Mouse (Mus musculus) ovary, postnatal 10 days (tissue): ENCODE results near the gene Kcnn1.
A peak's percentile ranks its signal among the peaks of the same experiment; 100 is the strongest.

Experiments
- DNase-seq: peaks from one replicate; pipeline ENCODE4 v3.0.0; 2022; ENCODE audit warnings: low spot score

The Kcnn1 gene

DNA sequence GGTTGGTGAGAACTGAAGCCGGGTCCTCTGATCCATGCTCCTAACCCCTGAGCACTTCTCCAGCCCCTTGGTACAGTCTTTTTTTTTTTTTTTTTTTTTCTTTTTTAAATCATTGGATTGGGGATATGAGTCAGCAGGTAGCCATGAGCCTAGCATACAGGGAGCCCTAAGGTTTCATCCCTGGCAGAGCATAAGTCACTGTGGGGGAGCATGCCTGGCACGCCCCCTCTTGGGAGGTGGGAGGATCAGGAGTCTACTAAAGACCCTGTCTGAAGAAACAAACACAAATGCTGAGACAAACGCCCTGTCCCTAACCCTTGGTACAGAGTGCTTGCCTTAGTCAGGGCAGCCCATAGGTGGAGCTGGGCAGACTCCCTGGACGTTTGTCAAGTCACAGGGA, 51.0 kb downstream of the Kcnn1 start:
- DNase-seq, result no peak

DNA sequence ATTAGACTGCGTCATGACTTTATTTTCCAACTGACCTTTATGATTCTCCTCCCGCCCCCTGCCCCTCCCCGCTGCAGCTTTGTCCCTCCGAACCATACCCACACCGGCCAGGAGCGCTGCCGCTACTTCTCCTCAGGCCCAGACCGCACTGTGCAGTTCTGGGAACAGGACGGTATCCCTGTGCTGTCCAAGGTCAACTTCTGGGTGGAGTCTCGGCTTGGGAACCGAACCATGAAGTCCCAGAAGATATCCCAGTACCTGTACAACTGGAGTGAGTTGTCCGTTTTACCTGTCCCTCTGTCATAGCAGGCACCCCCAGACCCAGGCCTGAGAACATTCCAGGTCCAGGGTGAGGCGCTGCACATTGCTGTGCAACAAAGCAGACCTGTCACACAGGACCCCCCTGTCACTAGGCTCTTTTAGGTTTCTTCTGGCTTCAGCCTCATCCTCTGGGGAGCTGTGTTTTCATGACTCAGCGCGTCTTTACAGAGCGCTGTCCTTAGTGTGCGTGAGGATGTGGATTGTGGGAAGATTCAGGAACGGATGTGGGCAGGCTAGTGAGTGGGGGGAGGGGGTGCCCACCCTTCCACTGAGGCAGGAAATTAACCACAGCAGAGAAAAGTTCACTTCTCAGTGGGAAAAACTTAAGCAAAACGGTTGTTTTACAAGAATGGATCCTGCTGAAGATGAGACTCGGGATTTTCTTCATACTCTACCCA, 51.9 kb downstream of the Kcnn1 start:
- DNase-seq, result no peak

DNA sequence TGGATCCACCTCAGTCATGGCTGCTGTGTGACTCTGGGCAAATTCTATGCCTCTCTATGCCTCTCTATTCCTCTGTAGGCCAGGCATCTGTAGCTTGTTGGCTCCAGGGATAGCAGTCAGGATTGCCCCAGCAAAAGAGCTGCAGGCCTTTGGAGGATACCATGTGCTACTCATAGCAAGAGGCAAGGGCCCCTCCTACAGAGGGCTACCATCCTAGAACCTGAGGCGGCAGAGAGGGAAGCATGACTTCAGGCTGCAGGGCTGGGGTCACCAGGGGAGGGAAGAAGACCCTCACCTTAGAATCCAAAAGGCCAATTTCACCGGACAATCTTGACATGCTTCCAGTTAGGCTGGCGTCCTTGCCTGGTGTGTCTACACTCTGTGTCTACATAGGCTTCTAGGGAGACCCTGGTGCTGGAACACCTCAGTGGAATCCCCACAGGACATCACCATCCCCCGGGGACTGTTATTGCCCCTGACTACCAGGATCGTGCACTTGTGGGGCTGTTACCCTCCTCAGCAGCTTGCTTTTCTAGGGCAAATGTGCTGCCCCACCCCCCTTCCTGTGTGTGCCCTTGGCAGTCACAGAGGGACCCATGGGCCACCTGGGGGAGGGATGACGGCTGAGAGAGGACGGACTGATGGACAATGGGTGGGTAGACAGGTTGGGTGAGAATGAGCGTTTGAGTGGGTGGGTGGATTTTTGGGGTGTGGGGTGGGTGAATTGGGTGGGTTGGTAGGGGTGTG, 53.9 kb downstream of the Kcnn1 start:
- DNase-seq, result no peak

DNA sequence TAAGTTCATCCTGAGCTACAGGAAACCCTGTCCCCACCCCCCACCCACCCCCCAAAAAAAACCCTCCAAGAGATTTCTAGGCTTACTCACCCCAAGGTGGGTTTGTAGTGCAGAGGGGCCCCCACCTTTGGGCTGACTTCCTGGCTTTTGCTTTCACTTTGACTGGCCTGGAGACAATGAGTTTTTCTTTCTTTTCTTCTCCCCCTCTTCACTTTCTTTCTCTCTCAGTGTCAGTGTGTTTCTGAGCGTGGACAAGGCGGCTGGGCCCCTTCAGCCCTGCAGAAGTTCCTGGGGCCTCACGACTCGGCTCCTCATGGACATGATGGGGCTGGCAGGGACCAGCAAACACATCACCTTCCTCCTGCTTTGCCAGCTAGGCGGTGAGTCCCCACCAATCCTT, 54.8 kb downstream of the Kcnn1 start, which contains the start of gene Il12rb1:
TSS of gene Il12rb1 (plus strand) at position 211 of the 400 bp plus-strand sequence.
- no peak for DNase-seq

DNA sequence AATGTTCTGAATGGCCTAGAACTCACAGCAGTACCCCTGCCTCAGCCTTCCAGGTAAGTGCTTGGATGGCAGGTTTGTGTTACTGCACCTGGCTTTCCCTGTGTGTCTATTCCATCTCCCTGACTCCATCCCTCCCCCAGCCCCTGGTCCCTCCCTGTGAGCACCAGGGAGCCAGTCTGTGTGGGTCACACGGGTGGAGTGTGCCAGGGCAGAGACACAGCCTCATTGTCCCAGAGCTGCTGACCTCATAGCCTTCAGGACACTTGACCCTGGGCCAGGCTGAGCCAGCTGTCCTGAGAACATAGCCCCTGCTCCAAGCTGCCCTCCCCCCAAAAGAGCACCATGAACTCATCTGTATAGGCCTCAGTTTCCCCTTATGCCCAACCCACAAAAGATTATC, 55.8 kb downstream of the Kcnn1 start:
- no peak for DNase-seq

DNA sequence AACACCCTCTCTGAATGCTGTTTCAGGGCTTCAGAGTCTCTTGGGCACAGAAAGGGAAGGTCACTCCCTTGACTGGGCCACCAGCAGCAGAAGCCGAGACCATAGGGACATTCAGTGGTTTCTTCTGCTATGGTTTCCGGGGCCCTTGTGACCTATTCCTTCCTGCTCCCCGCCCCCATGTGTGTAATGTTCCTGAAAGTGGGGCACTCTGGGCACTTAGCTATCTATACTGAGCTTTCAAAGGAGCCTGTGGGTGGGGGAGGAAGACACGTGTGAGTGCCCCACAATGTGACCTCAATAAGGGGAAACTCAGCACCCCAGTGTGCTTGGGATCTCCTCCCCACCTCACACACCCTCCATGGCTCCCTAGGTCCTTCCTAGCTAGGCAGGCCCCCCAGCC, 56.5 kb downstream of the Kcnn1 start:
- no peak for DNase-seq

DNA sequence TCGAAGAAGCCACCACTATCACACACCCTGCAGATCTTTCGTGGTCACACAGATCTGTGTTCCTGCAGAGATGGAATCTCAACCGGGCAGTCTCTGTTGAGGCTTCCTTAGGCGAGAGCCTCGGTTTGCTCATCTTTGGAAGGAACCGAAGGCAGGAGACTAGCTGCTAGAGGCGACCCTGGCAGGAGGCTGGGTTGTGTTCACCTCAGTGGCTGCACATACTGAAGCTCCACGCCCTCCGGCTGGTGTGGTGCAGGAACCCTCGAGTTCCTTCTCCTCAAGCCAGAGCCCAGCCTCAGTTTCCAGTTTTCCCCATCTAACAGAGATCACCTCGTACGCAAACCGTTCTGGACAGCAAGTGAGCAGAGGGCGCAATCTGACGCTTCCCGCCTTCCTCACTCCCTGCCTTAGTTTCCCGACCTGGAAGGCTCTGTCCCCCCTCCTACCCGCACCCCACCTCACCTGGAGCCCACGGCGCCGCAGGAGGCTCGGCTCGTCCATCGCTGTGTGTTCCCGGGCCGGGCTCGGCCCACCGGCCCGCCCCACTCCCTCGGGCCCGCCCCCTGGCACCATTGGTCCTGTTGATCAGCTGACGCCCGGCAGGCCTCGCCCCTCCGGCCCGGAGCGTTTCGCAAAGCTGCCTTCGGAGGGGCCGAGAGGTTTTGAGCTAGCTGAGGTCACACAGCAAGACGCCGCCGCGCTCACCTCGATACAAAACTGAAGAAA, 58.4 kb downstream of the Kcnn1 start, which contains the start of gene Mast3:
TSS of gene Mast3 (minus strand) at position 574 of the 726 bp plus-strand sequence.
- DNase-seq, result peak; percentile 63

DNA sequence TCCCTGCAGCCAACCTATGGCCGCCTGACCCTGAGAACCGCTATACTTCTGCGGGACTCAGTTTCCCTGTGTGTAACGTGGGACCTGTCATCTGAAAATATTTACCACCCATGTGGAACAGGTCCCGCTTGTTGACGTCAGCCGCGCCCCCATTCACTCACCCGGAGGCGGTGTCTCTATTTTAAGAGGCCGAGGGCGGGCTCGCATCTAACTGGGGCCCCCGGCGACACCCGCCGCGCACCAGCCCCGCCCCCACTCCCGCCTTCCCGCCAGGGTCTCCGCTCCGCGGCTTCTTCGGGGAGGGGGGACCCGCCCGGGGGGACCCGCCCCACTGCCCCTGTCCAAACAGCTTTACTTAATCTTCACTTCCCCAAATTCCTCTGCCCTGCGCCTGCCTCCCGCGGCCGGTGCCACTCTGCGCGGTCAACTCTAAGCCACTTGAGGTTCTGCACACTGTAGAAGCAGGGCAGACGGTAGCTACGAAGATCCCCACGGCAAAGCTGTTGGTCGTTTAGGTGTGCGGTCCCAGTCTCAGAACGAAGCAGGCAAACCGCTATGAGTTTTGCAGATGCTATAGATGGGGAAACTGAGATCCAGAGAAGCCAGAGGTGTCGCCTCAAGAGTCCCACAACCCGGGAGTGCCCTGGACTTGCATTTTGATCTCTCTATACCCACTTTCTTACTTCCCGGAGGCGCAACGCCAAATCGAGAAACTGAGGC, 59.1 kb downstream of the Kcnn1 start:
- DNase-seq, result no peak

DNA sequence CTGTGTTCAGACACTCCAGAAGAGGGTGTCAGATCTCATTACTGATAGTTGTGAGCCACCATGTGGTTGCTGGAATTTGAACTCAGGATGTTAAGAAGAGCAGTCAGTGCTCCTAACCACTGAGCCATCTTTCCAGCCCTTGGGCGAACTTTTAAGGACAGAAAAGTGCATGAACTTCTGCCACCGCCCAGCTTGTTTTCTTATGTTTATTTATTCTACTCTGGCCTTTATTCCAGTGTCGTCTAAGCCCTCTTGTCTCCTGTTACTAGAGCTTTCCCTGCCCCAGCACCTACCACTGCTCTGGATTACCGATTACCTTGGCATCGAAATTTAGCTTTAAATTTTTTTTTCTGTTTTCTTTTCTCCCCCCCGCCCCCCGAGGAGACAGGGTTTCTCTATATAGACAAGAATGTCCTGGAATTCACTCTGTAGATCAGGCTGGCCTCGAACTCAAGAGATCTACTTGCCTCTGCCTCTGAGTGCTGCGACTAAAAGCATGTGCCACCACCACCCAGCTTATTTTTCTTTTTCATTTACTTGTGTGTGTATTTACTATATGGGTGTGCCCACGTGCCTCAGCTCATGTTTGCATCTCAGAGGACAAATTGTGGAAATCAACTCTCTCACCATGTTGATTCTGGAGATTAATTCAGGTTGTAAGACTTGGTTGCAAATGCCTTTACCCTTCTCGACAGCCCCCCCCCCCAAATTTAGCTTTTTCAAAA, 60.1 kb downstream of the Kcnn1 start:
- DNase-seq, result no peak

DNA sequence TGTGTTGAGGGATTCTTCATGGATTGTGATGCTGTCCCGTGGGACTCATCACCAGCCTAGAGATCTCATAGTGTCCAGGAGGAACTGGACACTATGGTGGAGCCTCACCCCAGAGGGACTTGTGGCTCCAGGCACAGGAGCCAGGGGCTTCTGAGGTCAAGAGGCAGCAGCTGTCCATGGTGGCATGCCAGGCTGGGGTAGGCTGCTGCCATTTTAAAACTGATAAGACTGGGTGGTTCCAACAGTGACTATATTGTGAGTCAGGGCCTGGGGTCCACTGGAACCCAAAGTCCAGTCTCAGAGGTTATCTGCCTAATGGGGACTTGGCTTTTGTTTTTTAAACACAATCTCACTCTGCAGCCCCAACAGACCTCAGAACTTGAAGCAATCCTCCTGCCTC, 61.2 kb downstream of the Kcnn1 start:
- no peak for DNase-seq

DNA sequence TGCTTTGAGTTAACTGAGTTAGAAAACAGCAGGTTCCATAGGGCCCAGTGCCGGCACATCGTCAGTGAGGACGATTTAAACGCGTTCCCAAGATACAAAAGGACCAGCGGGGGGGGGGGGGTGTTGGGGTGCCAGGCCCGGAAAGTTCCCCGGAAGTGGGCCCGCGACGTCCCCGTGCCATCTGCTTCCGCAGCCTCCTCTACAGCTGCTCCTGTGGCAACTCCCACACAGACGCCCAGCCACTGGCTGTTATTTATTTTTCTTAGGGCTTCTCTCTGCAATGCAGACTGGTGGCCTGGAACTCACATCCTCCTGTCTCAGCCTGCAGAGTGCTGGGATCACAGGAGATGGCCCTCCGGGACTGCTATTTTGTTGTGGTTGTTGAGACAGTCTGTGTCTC, 61.9 kb downstream of the Kcnn1 start:
- no peak for DNase-seq

DNA sequence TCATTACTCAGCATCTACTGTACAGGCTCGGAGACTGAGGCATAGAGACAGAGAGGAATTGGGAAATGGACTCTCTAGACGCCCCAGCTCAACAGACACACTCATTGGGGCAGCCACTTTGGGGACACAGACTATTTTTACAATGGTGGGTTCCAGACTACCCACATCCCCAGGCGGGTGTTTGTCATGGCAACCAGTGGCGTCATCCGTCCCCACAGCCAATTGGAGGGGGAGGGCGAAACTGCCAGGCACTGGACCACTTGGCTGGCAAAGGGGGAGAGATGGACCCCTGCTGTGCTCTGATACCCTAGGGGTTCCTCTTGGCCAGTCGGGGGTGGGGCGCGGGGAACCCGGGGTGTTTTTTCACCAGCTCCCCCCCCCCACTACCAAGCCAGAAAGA, 62.4 kb downstream of the Kcnn1 start:
- DNase-seq, result no peak

DNA sequence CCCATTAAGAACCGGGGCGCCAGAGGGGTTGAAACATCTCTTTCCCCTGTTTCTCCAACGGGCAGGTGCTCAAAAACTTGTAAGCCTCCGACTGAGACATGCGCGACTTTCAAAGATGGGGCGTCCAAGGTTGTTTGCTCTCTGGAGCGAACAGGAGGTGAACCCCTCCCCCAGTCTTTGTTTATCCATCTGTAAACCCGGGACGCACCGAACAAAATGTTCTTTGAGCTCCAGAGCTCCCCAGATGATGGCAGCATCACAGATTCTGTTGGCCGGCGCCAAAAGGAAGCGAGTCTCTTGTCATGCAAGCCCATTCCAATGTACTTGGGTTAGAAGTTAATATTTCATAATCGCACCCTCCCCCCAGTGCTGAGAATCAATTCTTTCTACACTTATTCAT, 64.8 kb downstream of the Kcnn1 start:
- no peak for DNase-seq

DNA sequence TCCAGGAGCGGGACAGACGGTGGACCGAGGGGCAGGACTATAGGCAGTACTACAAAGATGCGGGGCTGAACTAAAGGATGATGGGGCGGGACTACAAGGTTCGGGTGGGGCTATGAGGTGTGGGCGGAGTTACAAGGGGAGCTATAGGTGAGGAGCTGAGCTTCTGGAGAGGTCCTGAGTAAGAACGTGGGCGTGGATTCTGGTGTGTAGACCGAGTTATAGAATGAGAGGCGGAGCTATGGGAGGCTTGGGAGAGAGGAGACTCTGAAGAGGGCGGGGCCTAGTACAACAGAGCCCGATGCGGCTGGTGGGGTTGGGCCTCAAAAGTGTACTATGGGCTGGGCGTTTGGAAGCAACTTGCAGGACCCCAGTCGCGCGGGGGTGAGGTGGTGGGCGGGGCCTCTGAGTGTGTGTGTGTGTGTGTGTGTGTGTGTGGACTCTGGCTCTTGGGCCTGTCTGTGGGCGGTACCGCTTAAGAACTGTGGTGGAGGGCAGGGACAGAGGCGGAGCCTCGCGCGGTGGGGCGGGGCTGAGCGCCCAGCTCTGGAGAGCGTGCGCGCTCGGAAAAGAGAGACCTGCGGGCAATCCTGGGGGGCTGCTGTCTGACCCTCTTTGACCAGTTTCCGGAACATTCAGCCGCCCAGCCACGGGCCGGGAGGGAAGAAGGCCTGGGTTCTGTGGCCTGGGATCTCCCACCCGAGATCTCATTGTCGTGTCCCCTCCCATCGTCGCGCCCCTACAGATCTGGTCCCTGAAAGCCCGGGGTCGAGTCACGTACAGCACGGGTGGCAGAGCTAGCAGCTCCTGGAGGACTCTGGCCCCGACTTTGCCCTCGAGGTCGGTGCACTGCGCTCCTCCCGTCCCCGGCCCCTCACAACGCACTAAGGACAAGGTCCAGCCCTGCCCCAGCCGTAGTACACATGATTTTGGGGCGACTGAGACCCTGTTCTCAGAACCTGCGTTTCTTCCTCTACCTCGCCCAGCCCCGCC, 65.7 kb downstream of the Kcnn1 start:
- DNase-seq, result peak; percentile 58

DNA sequence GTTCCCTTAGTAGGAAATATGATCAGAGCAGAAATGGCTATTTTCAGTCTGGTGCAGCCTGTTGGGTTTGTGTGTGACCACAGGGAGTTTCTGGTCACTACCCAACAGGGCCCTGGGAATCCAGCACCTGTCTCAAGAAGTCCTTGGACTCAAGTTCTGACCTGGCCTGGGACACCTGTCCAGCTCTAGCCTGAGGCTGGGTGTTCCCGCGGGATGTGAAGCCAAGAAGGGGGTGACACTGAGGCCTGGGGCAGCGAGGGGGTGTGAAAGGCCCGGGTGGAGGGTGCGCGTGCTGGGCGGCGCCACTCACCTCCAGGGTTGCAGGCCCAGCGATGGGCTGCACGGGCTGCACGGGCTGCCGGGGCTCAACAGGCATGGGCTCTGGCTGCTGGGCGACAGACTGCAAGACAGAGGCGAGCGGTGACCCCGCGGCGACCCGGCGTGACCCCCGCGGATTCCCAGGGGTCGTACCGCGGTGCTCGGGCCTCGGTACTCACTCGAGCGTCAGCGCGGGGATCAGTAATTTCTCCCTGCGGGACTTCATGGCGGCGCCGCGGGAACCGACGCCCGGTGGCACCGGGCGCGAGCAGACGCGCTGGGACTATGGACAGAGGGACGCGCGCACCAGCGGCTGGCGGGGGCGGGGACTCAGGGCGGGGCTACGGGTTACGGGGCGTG, 66.5 kb downstream of the Kcnn1 start:
- no peak for DNase-seq

DNA sequence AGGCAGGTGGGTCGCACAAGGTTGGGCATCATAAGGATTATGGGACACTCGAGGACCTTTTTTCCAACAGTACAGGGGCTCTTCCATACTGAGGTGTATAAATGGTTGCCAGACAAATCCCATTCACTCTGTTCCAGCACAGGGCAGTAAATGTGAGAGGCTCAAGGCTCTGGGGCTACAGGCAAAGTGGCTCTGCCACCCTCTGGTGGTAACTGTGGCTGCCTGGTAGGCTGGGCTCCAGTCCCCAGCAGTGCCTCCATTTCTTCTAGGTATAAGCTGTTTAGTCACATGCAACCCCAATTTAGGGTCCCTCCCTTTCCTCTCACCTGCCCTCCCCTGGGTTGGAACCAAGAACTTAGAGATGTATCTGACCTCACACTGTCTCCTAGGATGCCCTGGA, 67.7 kb downstream of the Kcnn1 start:
- DNase-seq, result no peak

DNA sequence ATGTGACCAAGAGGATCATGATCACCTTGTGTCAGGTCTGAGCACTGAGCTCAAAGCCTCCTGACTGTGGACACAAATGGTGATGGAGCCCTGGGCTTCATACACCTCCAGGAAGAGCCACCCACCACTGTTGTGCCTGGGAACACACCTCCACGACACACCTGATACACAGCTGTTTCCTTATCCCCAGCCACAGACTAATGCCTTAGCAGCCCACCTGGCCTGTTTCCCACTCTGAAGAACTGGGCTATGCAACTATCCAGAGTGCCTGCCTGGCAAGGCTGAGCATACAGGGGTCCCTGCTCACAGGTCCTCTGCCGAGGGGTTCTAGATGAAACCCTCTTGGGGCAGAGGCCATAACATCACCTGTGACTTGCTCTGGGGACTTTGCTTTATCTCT, 68.8 kb downstream of the Kcnn1 start:
- no peak for DNase-seq

DNA sequence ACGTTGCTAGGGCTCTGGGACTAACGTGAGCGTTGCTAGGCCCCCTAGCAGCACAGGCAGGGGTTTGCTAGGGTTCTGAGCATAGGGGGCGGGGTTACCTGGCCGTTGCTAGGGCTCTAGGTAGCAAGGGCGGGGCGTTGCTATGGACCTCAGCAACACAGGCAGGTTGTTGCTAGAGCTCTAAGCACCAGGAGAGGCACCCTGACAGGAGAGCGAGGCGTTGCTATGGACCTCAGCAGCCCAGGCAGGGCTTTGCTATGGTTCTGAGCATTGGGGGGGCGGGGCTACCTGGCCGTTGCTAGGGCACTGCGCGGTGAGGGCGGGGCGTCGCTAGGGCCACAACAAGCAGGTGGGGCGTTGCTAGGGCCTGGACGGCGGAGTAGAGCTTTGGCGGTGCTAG, 70.4 kb downstream of the Kcnn1 start:
- no peak for DNase-seq
